11 mouse cellular contexts compared by ENCODE assay signal in genomic region chr2:73023803-73024202, GRCm38 (mm10). TPM values are rescaled to one million over a fixed set of nuclear protein-coding genes. Genes with fewer than 3 reads are reported as not detected.
DNase-seq lines count a peak whose midpoint lies in the region; ATAC-seq and TF ChIP-seq lines count a peak whose summit lies in the region.
"Had no signal": no experiment of that assay in that cellular context is flagged by ENCODE, and none has a peak within 500 bp of the region (broad histone marks: within the 10 kb centered on the region; RNA-seq: fewer than 3 reads in every experiment).

No protein-coding gene starts in this region.

- H3K27ac ChIP-seq in bone marrow macrophage, adult 2 months (ENCODE audit: insufficient read depth, low read depth, low read length): peak overlapping the region; percentile 62
- peak overlapping the region; percentile 96 for H3K27ac ChIP-seq in liver, embryonic 14.5 days

- H3K4me3 ChIP-seq in bone marrow macrophage, adult 2 months (ENCODE audit: insufficient read depth, low read length): no peak overlapping the region
- H3K4me3 ChIP-seq in liver, embryonic 14.5 days (ENCODE audit: insufficient read depth in 1 of 2, low read depth in 2 of 2, low read length in 2 of 2): peak overlapping the region in 1 of 2 experiments; percentile 26; a peak in 2 of 4 replicates

- peak overlapping the region; percentile 61 for H3K4me2 ChIP-seq in liver, embryonic 14.5 days (ENCODE audit: low read depth)

- H3K4me1 ChIP-seq in bone marrow macrophage, adult 2 months (ENCODE audit: control insufficient read depth, insufficient read depth, low read length): peaks cover 11% of the 10 kb centered on the region
- peaks cover 47 to 52% of the 10 kb centered on the region in 2 experiments for H3K4me1 ChIP-seq in liver, embryonic 14.5 days (replicated peaks; ENCODE audit: control insufficient read depth in 2 of 2, insufficient read depth in 2 of 2, low read length in 1 of 2)

- TF ChIP-seq POLR2A in bone marrow macrophage, adult 2 months (IDR thresholded peaks at IDR 0.05; ENCODE audit: borderline replicate concordance, low read depth, low read length): no peak

- H3K9me3 ChIP-seq in liver, embryonic 14.5 days (ENCODE audit: control insufficient read depth, low read length): no peaks in the 10 kb centered on the region

- 15% methylated on average over 6 of the region's 6 CpGs for WGBS in liver, embryonic 14.5 days (ENCODE audit: insufficient replicate concordance)

- peak; percentile 97 for ATAC-seq in liver, embryonic 14.5 days (ENCODE audit: insufficient read depth)
- peak; percentile 67; the same call in 1 of the 2 replicates for ATAC-seq in neutrophil, adult 5-6 weeks (ENCODE audit: extremely low read depth, insufficient number of reproducible peaks, low FRiP score, poor library complexity, severe bottlenecking)
- no peak for ATAC-seq in inflammation-experienced regulatory T-cells, adult 6 months

- peak; percentile 58; the same call in 1 of the 2 replicates for TF ChIP-seq EP300 in liver, embryonic 14.5 days (IDR thresholded peaks at IDR 0.05; ENCODE audit: low read depth)

- TF ChIP-seq CTCF in bone marrow macrophage, adult 2 months (IDR thresholded peaks at IDR 0.05; ENCODE audit: low read depth, low read length): no peak
- TF ChIP-seq CTCF in liver, embryonic 14.5 days (IDR thresholded peaks at IDR 0.05; ENCODE audit: low read depth): no peak

- H3K36me3 ChIP-seq in liver, embryonic 14.5 days (replicated peaks; ENCODE audit: control insufficient read depth, insufficient read depth, low read depth): no peaks in the 10 kb centered on the region

- peak overlapping the region; percentile 59 for H3K9ac ChIP-seq in liver, embryonic 14.5 days (replicated peaks)

- H3K27me3 ChIP-seq in liver, embryonic 14.5 days (ENCODE audit: control insufficient read depth, insufficient read depth, low read length): no peaks in the 10 kb centered on the region

- DNase-seq in adrenal gland, adult 2 months: peak; percentile 75
- no peak for DNase-seq in adrenal gland, postnatal 4 days (ENCODE audit: low spot score in 2 of 2)
- peak; percentile 90 to 91 (median 90) for DNase-seq in liver, embryonic 14.5 days (ENCODE audit: low read depth in 3 of 3, low spot score in 3 of 3)
- DNase-seq in gastrocnemius, postnatal 4 days (ENCODE audit: low spot score in 2 of 2): no peak
- DNase-seq in heart, adult 11 months: no peak
- DNase-seq: gastrocnemius, postnatal 36 days; layer of hippocampus, adult 9-11 months had no signal

RNA-seq across cellular contexts. Expression of gene Gm11084, which starts 37.3 kb away (rescaled TPM):
- total RNA-seq in adrenal gland, adult 2 months (2021): not detected
- not detected in 2 replicates for polyA plus RNA-seq in adrenal gland, adult 2 months (2012; rRNA removed)
- total RNA-seq in adrenal gland, postnatal 4 days (2021): not detected
- polyA plus RNA-seq in bone marrow macrophage, adult 2 months (2012; ENCODE audit: insufficient read depth, insufficient read length, missing spikeins): not detected in 2 replicates
- polyA plus RNA-seq in liver, embryonic 14.5 days (2012; rRNA removed): not detected in 2 replicates
- polyA plus RNA-seq in liver, embryonic 14.5 days (2014; fragmentation: Nextera tagmentation; extraction: Ambion mirVana): not detected in 2 replicates
- total RNA-seq in neutrophil, adult 5-6 weeks (2017): not detected in 2 replicates
- total RNA-seq in gastrocnemius, postnatal 4 days (2021): not detected
- not detected for polyA plus RNA-seq in inflammation-experienced regulatory T-cells, adult 6 months (2017; shearing (Covaris generic))
- total RNA-seq: gastrocnemius, postnatal 36 days had no signal
- polyA plus RNA-seq: cortical plate, adult 2 months had no signal

RNA-seq across cellular contexts. Expression of gene Sp3, which starts 43.6 kb away (rescaled TPM):
- 10 to 100 TPM; 53.8 to 62.2 TPM for total RNA-seq in adrenal gland, adult 2 months (2021)
- 12.0 and 12.1 TPM in 2 replicates for polyA plus RNA-seq in adrenal gland, adult 2 months (2012; rRNA removed)
- 10 to 100 TPM; 86.1 to 92.1 TPM for total RNA-seq in adrenal gland, postnatal 4 days (2021)
- polyA plus RNA-seq in bone marrow macrophage, adult 2 months (2012; ENCODE audit: insufficient read depth, insufficient read length, missing spikeins): 65.5 and 72.8 TPM in 2 replicates
- polyA plus RNA-seq in liver, embryonic 14.5 days (2012; rRNA removed): 13.1 and 19.0 TPM in 2 replicates
- 35.0 and 36.2 TPM in 2 replicates for polyA plus RNA-seq in liver, embryonic 14.5 days (2014; fragmentation: Nextera tagmentation; extraction: Ambion mirVana)
- total RNA-seq in neutrophil, adult 5-6 weeks (2017): 249 and 279 TPM in 2 replicates
- total RNA-seq in gastrocnemius, postnatal 4 days (2021): 10 to 100 TPM; 63.8 to 69.6 TPM
- polyA plus RNA-seq in inflammation-experienced regulatory T-cells, adult 6 months (2017; shearing (Covaris generic)): 10 to 100 TPM; 48.5 to 64.8 (median 62.2) TPM

Comparison
In these comparisons a context has a peak if more than half of its experiments do, and no peak if none do; other contexts are left out.
1. DNase-seq: peak in adrenal gland, adult 2 months (single experiment) and liver, embryonic 14.5 days (3 of 3); none in adrenal gland, postnatal 4 days (0 of 2), gastrocnemius, postnatal 4 days (0 of 2) and heart, adult 11 months (single experiment).